Mouse (Mus musculus) midbrain, embryonic 13.5 days (tissue): ENCODE measurements at regions not wholly inside any gene's neighbourhood (a gene's known extent, or its start where the extent isn't known, plus 50 kb on each side); places are given as distances from the start of the nearest gene placed in this dataset.
"Not testable (repeated sequence)": the region's sequence is repeated elsewhere in the genome, so short reads cannot be mapped to it uniquely, and the experiment has no call there.

ENCODE experiments used
- ATAC-seq: fragments of 200-750 bp; cut with Nextera tagmentation; 2 replicates; pipeline ENCODE4 v1.8.0; 2017; ENCODE audit warnings: mild to moderate bottlenecking, moderate TSS enrichment, moderate library complexity
- H3K27ac ChIP-seq: fragments of 300-500 bp; sonication (generic); 2 replicates; pipeline ENCODE4 v1.5.1; 2015; ENCODE audit warnings: inconsistent platforms, mild to moderate bottlenecking, moderate library complexity
- H3K27me3 ChIP-seq: fragments of 300-500 bp; sonication (generic); 2 replicates; pipeline ENCODE4 v1.6.1; 2015; ENCODE audit warnings: mild to moderate bottlenecking, inconsistent platforms
- H3K36me3 ChIP-seq: fragments of 300-500 bp; sonication (generic); 2 replicates; pipeline ENCODE4 v1.6.1; 2015; ENCODE audit warnings: mild to moderate bottlenecking, inconsistent platforms
- H3K4me1 ChIP-seq: fragments of 300-500 bp; sonication (generic); replicated peaks from 2 replicates; pipeline ENCODE4 v1.6.1; 2015; ENCODE audit warnings: inconsistent platforms
- H3K4me2 ChIP-seq: fragments of 300-500 bp; sonication (generic); replicated peaks from 2 replicates; pipeline ENCODE4 v1.6.1; 2015; ENCODE audit warnings: moderate library complexity, mild to moderate bottlenecking, inconsistent platforms
- H3K4me3 ChIP-seq: fragments of 300-500 bp; sonication (generic); replicated peaks from 2 replicates; pipeline ENCODE4 v1.5.1; 2015; ENCODE audit warnings: mild to moderate bottlenecking, inconsistent platforms
- H3K9ac ChIP-seq: fragments of 300-500 bp; sonication (generic); replicated peaks from 2 replicates; pipeline ENCODE4 v1.6.1; 2015; ENCODE audit warnings: mild to moderate bottlenecking, inconsistent platforms
- H3K9me3 ChIP-seq: fragments of 300-500 bp; sonication (generic); 2 replicates; pipeline ENCODE4 v1.6.1; 2016; ENCODE audit warnings: mild to moderate bottlenecking, inconsistent platforms
- WGBS: fragments of 180-500 bp; shearing (Covaris S2); methylation state at CpG from one replicate; pipeline ENCODE4 v1.1.7; 2015; 5-methylcytosine and 5-hydroxymethylcytosine counted together

- no peak overlapping the region for H3K4me2 ChIP-seq
- H3K9me3 ChIP-seq: no peaks in the 10 kb centered on the region
- no peak overlapping the region for H3K4me3 ChIP-seq
- H3K36me3 ChIP-seq: no peaks in the 10 kb centered on the region
- no peaks in the 10 kb centered on the region for H3K27me3 ChIP-seq
- no peak overlapping the region for H3K27ac ChIP-seq
- WGBS: 55% methylated on average over 1 of the region's 1 CpGs
- H3K9ac ChIP-seq: no peak overlapping the region
- no peaks in the 10 kb centered on the region for H3K4me1 ChIP-seq
- no peak for ATAC-seq
These were observed 87.4 kb downstream of the Fam174b start for GRCm38 (mm10) chr7:73827549-73827948.

- Histone ChIP-seq H3K36me3 (no peaks in the 10 kb centered on the region), H3K27ac (no peak overlapping the region), H3K4me1 (no peaks in the 10 kb centered on the region), H3K9me3 (no peaks in the 10 kb centered on the region), H3K9ac (no peak overlapping the region), H3K4me2 (no peak overlapping the region), H3K27me3 (no peaks in the 10 kb centered on the region), H3K4me3 (no peak overlapping the region)
- ATAC-seq: no peak
- 85% methylated on average over 6 of the region's 6 CpGs for WGBS
These were observed 90.5 kb downstream of the Fam174b start for GRCm38 (mm10) chr7:73830581-73830980.

DNA sequence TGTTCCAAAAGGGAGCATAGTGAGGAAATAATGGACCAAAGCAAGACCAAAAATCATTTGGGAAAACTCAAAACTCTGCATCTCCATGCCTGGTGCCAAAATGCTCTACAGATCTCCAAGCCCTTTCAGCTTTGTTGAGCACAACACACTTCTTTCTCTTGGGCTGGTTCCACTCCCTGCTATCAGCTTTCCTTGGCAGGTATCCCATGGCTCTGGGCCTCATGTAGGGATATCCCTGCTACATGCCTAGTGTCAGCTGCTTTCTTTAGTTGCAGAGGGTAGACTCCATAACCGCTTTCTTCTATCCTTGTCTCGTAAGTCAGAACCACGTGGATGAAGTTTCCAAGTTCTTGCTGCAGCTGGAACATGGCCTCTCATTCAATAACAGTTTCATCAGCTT lies 100.3 kb downstream of the Fam174b start:
- no peak for ATAC-seq
- WGBS: 88% methylated on average over 3 of the region's 3 CpGs
- Histone ChIP-seq H3K4me2 (no peak overlapping the region), H3K27ac (no peak overlapping the region), H3K4me1 (no peaks in the 10 kb centered on the region), H3K9me3 (no peaks in the 10 kb centered on the region), H3K9ac (no peak overlapping the region), H3K4me3 (no peak overlapping the region), H3K27me3 (no peaks in the 10 kb centered on the region), H3K36me3 (no peaks in the 10 kb centered on the region)

GRCm38 (mm10) chr7:73852184-73852583 lies 112.1 kb downstream of the Fam174b start:
- no peak overlapping the region for H3K27ac ChIP-seq
- no peaks in the 10 kb centered on the region for H3K4me1 ChIP-seq
- H3K4me2 ChIP-seq: no peak overlapping the region
- H3K9me3 ChIP-seq: peaks cover 3% of the 10 kb centered on the region; the same call in 1 of the 2 replicates
- 84% methylated on average over 9 of the region's 9 CpGs for WGBS
- no peaks in the 10 kb centered on the region for H3K36me3 ChIP-seq
- H3K4me3 ChIP-seq: no peak overlapping the region
- no peak overlapping the region for H3K9ac ChIP-seq
- ATAC-seq: no peak
- H3K27me3 ChIP-seq: no peaks in the 10 kb centered on the region

GRCm38 (mm10) chr7:73853296-73853950 lies 113.3 kb downstream of the Fam174b start:
- not testable (repeated sequence) for H3K27me3 ChIP-seq, H3K27ac ChIP-seq, H3K4me1 ChIP-seq, H3K9ac ChIP-seq, H3K4me3 ChIP-seq, H3K4me2 ChIP-seq, H3K36me3 ChIP-seq, ATAC-seq, H3K9me3 ChIP-seq
- 54% methylated on average over 3 of the region's 3 CpGs for WGBS

- no peak overlapping the region for H3K4me3 ChIP-seq
- no peaks in the 10 kb centered on the region for H3K27me3 ChIP-seq
- WGBS: 52% methylated on average over 4 of the region's 4 CpGs
- H3K9me3 ChIP-seq: no peaks in the 10 kb centered on the region
- no peak overlapping the region for H3K9ac ChIP-seq
- no peaks in the 10 kb centered on the region for H3K4me1 ChIP-seq
- no peak overlapping the region for H3K27ac ChIP-seq
- 0 out of 2 replicates have a peak, but pooled peaks have one; percentile 40 for ATAC-seq
- no peak overlapping the region for H3K4me2 ChIP-seq
- H3K36me3 ChIP-seq: no peaks in the 10 kb centered on the region
These were observed 115.4 kb downstream of the Fam174b start for GRCm38 (mm10) chr7:73855489-73855888.

- ATAC-seq: no peak
- H3K27me3 ChIP-seq: no peaks in the 10 kb centered on the region
- H3K36me3 ChIP-seq: no peaks in the 10 kb centered on the region
- no peaks in the 10 kb centered on the region for H3K4me1 ChIP-seq
- H3K27ac ChIP-seq: no peak overlapping the region
- no peak overlapping the region for H3K4me2 ChIP-seq
- WGBS: 57% methylated on average over 6 of the region's 6 CpGs
- H3K4me3 ChIP-seq: no peak overlapping the region
- no peak overlapping the region for H3K9ac ChIP-seq
- 0 out of 2 replicates have a peak, but pooled peaks cover 5% of the 10 kb centered on the region for H3K9me3 ChIP-seq
These were observed 116.8 kb downstream of the Fam174b start for GRCm38 (mm10) chr7:73856908-73857307.

DNA sequence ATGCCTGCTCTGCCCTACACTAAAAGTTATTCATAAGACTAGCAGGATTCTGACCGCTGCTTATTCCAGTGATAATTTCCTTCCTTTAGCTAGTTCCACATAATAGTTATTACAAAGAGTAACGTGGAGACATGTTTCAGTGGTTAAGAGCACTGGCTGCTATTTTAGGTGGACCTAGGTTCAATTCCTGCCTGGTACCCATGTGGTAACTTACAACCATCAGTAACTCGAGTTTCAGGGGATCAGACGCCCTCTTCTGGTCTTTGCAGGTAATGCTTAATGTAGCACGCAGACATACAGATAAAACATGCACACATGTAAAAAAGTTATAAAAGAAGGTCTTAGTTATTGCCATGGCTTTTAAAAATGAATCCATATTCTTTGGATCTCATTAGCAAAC lies 125.0 kb downstream of the Fam174b start:
- H3K27ac ChIP-seq: no peak overlapping the region
- H3K4me3 ChIP-seq: no peak overlapping the region
- no peaks in the 10 kb centered on the region for H3K4me1 ChIP-seq
- H3K36me3 ChIP-seq: no peaks in the 10 kb centered on the region
- H3K9me3 ChIP-seq: peaks cover 9% of the 10 kb centered on the region; the same call in 1 of the 2 replicates
- ATAC-seq: no peak
- 67% methylated on average over 5 of the region's 5 CpGs for WGBS
- H3K27me3 ChIP-seq: no peaks in the 10 kb centered on the region
- H3K9ac ChIP-seq: no peak overlapping the region
- H3K4me2 ChIP-seq: no peak overlapping the region

- no peak for ATAC-seq
- Histone ChIP-seq H3K27ac (no peak overlapping the region), H3K36me3 (no peaks in the 10 kb centered on the region), H3K4me2 (no peak overlapping the region), H3K9ac (no peak overlapping the region), H3K9me3 (no peaks in the 10 kb centered on the region), H3K4me1 (no peaks in the 10 kb centered on the region), H3K27me3 (no peaks in the 10 kb centered on the region), H3K4me3 (no peak overlapping the region)
- 46% methylated on average over 2 of the region's 2 CpGs for WGBS
These were observed 132.1 kb downstream of the Fam174b start for GRCm38 (mm10) chr7:73872181-73872580.

DNA sequence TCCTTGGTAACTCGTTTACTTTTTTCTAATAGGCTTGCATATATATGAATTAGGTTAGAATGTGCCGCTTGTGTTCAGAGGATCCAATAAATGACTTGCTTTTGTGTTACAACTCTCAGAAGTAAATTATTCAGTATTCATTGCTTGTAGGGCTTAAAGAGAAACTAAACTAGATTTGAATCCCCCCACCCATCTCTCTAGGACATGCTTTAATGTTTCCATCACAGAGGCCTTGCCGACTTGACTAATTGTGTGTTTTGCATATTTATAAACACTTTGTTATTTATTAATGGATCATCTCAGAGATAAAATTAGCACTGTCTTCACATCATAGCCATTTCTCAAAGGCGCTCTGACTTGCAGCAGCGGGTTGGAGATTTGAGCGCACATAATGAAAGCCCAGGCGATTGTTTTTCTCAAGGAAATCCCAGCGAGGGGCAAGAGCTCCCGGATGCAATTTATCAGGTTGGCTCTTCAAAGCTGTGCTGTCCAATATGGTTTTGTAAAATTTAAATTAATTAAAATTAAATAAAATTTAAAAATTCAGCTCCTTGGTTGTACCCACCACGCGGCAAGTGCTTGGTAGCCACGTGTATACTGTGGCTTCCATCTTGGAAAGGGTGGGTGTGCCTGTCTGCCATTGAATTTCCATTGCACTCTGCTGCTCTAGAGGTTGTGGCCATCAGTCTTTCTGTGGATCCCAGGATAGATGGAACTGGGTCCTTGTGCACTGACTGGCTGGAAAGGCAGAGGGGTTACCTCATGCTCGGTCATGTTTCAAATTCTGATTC lies 132.0 kb downstream of the St8sia2 start:
- Histone ChIP-seq H3K4me3 (no peak overlapping the region), H3K9me3 (no peaks in the 10 kb centered on the region), H3K9ac (no peak overlapping the region), H3K4me2 (no peak overlapping the region), H3K36me3 (no peaks in the 10 kb centered on the region), H3K27me3 (no peaks in the 10 kb centered on the region), H3K27ac (0 out of 2 replicates have a peak overlapping the region, but pooled peaks have one; percentile 30), H3K4me1 (no peaks in the 10 kb centered on the region)
- peak; percentile 50; the same call in 1 of the 2 replicates for ATAC-seq
- 72% methylated on average over 13 of the region's 13 CpGs for WGBS

DNA sequence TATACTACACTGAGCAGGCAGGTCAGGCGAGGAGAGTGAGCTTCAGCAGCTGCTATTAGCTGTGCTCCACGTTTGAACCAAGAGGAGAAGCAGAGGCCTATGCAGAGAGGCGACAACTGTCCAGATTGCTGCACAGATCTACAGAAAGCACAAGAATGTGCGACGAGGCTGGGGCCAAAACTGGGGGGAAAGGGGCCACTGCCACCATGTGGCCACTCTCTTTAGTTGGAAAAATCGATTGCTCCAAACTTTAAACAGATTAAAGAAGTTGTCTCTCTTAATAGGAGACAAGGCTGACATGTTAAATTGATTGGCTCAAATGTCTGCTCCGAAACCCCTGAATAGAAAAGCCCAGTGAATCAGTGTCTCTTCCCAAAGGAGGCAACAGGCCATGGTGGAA lies 127.3 kb downstream of the St8sia2 start:
- no peak overlapping the region for H3K27ac ChIP-seq
- 56% methylated on average over 7 of the region's 7 CpGs for WGBS
- no peak for ATAC-seq

More for the DNA sequence above, 127.3 kb downstream of the St8sia2 start:
- no peak overlapping the region for H3K9ac ChIP-seq
- H3K27me3 ChIP-seq: no peaks in the 10 kb centered on the region
- H3K36me3 ChIP-seq: no peaks in the 10 kb centered on the region
- no peaks in the 10 kb centered on the region for H3K9me3 ChIP-seq
- H3K4me3 ChIP-seq: no peak overlapping the region
- no peaks in the 10 kb centered on the region for H3K4me1 ChIP-seq
- no peak overlapping the region for H3K4me2 ChIP-seq
